ENCODE assay signal across 26 mouse cellular contexts in genomic region chr13:103260414-103260813, GRCm38 (mm10).
DNase-seq lines count a peak whose midpoint lies in the region; ATAC-seq and TF ChIP-seq lines count a peak whose summit lies in the region.
"Had no signal": no experiment of that assay in that cellular context is flagged by ENCODE, and none has a peak within 500 bp of the region (broad histone marks: within the 10 kb centered on the region; RNA-seq: fewer than 3 reads in every experiment).

No protein-coding gene starts in this region.

- H3K4me3 ChIP-seq in heart, embryonic 14.5 days (ENCODE audit: control insufficient read depth in 1 of 2, insufficient read depth in 1 of 2, low read depth in 1 of 2, low read length in 2 of 2), result no peak overlapping the region
- H3K4me3 ChIP-seq in myocyte, result no peak overlapping the region
- H3K4me3 ChIP-seq: forebrain, embryonic 15.5 days; heart, embryonic 13.5 days; layer of hippocampus, adult 2 months; limb, embryonic 12.5 days; liver, embryonic 13.5 days; megakaryocyte, embryonic 14.5 days; midbrain, embryonic 13.5 days had no signal

- intact Hi-C loops in heart, postnatal 14 days (cut with DNase I), result loop anchor here (5.0 kb wide), 1 partner anchor 48 kb away; no protein-coding TSS in a partner anchor

- no peaks in the 10 kb centered on the region for H3K27me3 ChIP-seq in heart, embryonic 14.5 days (ENCODE audit: control insufficient read depth, insufficient read depth, low read length)
- no peaks in the 10 kb centered on the region for H3K27me3 ChIP-seq in myocyte (ENCODE audit: control insufficient read depth, insufficient read depth, insufficient read length)
- H3K27me3 ChIP-seq: forebrain, embryonic 15.5 days; heart, embryonic 13.5 days; limb, embryonic 12.5 days; liver, embryonic 13.5 days; megakaryocyte, embryonic 14.5 days; midbrain, embryonic 13.5 days had no signal

- no peak overlapping the region for H3K9ac ChIP-seq in heart, embryonic 14.5 days (ENCODE audit: low read length)
- H3K9ac ChIP-seq: forebrain, embryonic 15.5 days; heart, embryonic 13.5 days; limb, embryonic 12.5 days; liver, embryonic 13.5 days; midbrain, embryonic 13.5 days had no signal

- 49% methylated on average over 3 of the region's 3 CpGs for WGBS in heart, embryonic 14.5 days

- peak; percentile 97 for DNase-seq in heart, adult 11 months
- no peak for DNase-seq in heart, postnatal 14 days
- peak; percentile 14 for DNase-seq in urinary bladder, postnatal 14 days (ENCODE audit: low spot score)
- DNase-seq in urinary bladder, adult 2 months (ENCODE audit: low spot score), result no peak
- no peak for DNase-seq in gastrocnemius, postnatal 10 days
- DNase-seq: cerebellum, adult 2 months; cerebellum, postnatal 36 days; kidney, adult 9 months; kidney, postnatal 25 days; layer of hippocampus, postnatal 36 days; liver, embryonic 13.5 days; lung, adult 2 months; lung, postnatal 14 days; thymus, adult 18-20 months; thymus, postnatal 36 days had no signal

- H3K4me1 ChIP-seq in heart, embryonic 14.5 days (ENCODE audit: control insufficient read depth in 2 of 2, insufficient read depth in 2 of 2, low read length in 2 of 2), result peaks cover 0 to 3% of the 10 kb centered on the region in 2 experiments; a peak in 1 of 4 replicates
- H3K4me1 ChIP-seq: forebrain, embryonic 15.5 days; limb, embryonic 12.5 days; liver, embryonic 13.5 days; megakaryocyte, embryonic 14.5 days; midbrain, embryonic 13.5 days had no signal

- no peak overlapping the region for H3K27ac ChIP-seq in heart, embryonic 14.5 days (replicated peaks in 1 of 2; ENCODE audit: control insufficient read depth in 1 of 2, insufficient read depth in 1 of 2, low read depth in 2 of 2, low read length in 2 of 2)
- H3K27ac ChIP-seq: forebrain, embryonic 15.5 days; heart, embryonic 13.5 days; hindbrain, postnatal 0 days; layer of hippocampus, adult 2 months; limb, embryonic 12.5 days; liver, embryonic 13.5 days; midbrain, embryonic 13.5 days had no signal

- no peak overlapping the region for H3K4me2 ChIP-seq in heart, embryonic 14.5 days (ENCODE audit: low read length)
- peak overlapping the region; percentile 61 for H3K4me2 ChIP-seq in myocyte (ENCODE audit: low read depth)
- H3K4me2 ChIP-seq: forebrain, embryonic 15.5 days; heart, embryonic 13.5 days; limb, embryonic 12.5 days; liver, embryonic 13.5 days; midbrain, embryonic 13.5 days had no signal

- ATAC-seq in heart, embryonic 14.5 days (ENCODE audit: insufficient number of reproducible peaks, insufficient read depth, low FRiP score, low read depth), result 0 out of 2 replicates have a peak, but pooled peaks have one; percentile 61
- no peak for ATAC-seq in cerebellum, adult (ENCODE audit: insufficient number of reproducible peaks, low FRiP score, low TSS enrichment)
- ATAC-seq: forebrain, embryonic 15.5 days; hindbrain, postnatal 0 days; intestine, embryonic 16.5 days; midbrain, embryonic 13.5 days had no signal

- no peaks in the 10 kb centered on the region for H3K36me3 ChIP-seq in heart, embryonic 14.5 days (ENCODE audit: control insufficient read depth, insufficient read depth, low read length)
- no peaks in the 10 kb centered on the region for H3K36me3 ChIP-seq in myocyte (ENCODE audit: control insufficient read depth, insufficient read depth)
- H3K36me3 ChIP-seq: forebrain, embryonic 15.5 days; heart, embryonic 13.5 days; limb, embryonic 12.5 days; liver, embryonic 13.5 days; midbrain, embryonic 13.5 days had no signal

- H3K9me3 ChIP-seq in heart, embryonic 14.5 days (ENCODE audit: control insufficient read depth, low read length), result no peaks in the 10 kb centered on the region
- H3K9me3 ChIP-seq: forebrain, embryonic 15.5 days; heart, embryonic 13.5 days; limb, embryonic 12.5 days; liver, embryonic 13.5 days; midbrain, embryonic 13.5 days had no signal

- no peak for TF ChIP-seq POLR2A in myocyte (IDR thresholded peaks at IDR 0.05; ENCODE audit: insufficient read length, low read depth)

- peaks cover 63% of the 10 kb centered on the region for H3K79me2 ChIP-seq in myocyte (ENCODE audit: control insufficient read depth, insufficient read depth)

- H3ac ChIP-seq in myocyte (ENCODE audit: control insufficient read depth, insufficient read length), result no peak overlapping the region

TF ChIP-seq in myocyte, 11 proteins besides CTCF, POLR2A, EP300 and RAD21:
- TF ChIP-seq MYOG (IDR thresholded peaks at IDR 0.05; ENCODE audit: control insufficient read depth in 1 of 3, insufficient read depth in 1 of 3, insufficient read length in 2 of 3, low read depth in 2 of 3) (no peak), TCF3 (IDR thresholded peaks at IDR 0.05; ENCODE audit: insufficient read length, low read depth) (no peak), POLR2AphosphoS2 (IDR thresholded peaks at IDR 0.05; ENCODE audit: insufficient read length, low read depth) (no peak)

Comparison
In these comparisons a context has a peak if more than half of its experiments do, and no peak if none do; other contexts are left out.
1. DNase-seq: peak in heart, adult 11 months (single experiment) and urinary bladder, postnatal 14 days (single experiment); none in heart, postnatal 14 days (0 of 2), urinary bladder, adult 2 months (single experiment) and gastrocnemius, postnatal 10 days (single experiment).